Mouse (Mus musculus): ENCODE results near the gene Wdr93. TPM values are rescaled to one million over a fixed set of nuclear protein-coding genes. Genes with fewer than 3 reads are reported as not detected.

Wdr93 gene
- polyA plus RNA-seq, 1 experiment: 0.10 TPM

DNA sequence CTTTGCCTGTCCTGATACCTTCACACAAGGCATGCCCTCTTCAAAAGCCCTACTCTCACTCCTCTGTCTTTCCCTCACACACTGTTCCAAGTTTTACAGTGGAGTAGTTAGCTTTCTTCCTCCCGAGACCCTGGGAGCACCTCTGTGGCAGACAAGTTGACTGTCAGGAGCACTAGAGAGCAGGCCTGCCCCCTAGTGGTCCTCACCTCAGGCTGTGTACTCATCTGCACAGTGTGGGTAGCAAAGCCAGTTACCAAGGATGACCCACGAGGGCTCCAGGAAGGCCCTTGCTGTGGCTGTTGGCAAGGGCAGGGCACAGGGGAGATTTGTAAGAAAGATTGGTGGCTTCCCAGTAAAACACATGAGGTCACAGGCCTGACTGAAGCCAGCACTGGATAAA is 15.9 kb upstream of the Wdr93 start:
- Histone ChIP-seq H3K36me3 (ENCODE audit: control insufficient read depth, insufficient read depth) (no peaks in the 10 kb centered on the region), H3K27me3 (ENCODE audit: control insufficient read depth, insufficient read depth, insufficient read length) (peaks cover 25% of the 10 kb centered on the region), H3ac (ENCODE audit: control insufficient read depth, insufficient read length) (no peak overlapping the region), H3K79me2 (ENCODE audit: control insufficient read depth, insufficient read depth) (no peaks in the 10 kb centered on the region), H3K4me2 (ENCODE audit: low read depth) (no peak overlapping the region), H3K4me3 (no peak overlapping the region)
- TF ChIP-seq MYOG (IDR thresholded peaks at IDR 0.05; ENCODE audit: control insufficient read depth in 1 of 3, insufficient read depth in 1 of 3, insufficient read length in 2 of 3, low read depth in 2 of 3) (no peak), CEBPB (IDR thresholded peaks at IDR 0.05; ENCODE audit: insufficient read depth, poor library complexity, severe bottlenecking) (no peak), USF1 (IDR thresholded peaks at IDR 0.05; ENCODE audit: low read depth) (no peak), TCF12 (IDR thresholded peaks at IDR 0.05; ENCODE audit: insufficient read depth, poor library complexity, severe bottlenecking) (no peak), MAX (IDR thresholded peaks at IDR 0.05; ENCODE audit: low read depth) (no peak), SRF (IDR thresholded peaks at IDR 0.05; ENCODE audit: control insufficient read depth, insufficient read length, low read depth) (no peak), POLR2A (IDR thresholded peaks at IDR 0.05; ENCODE audit: insufficient read length, low read depth) (no peak), REST (IDR thresholded peaks at IDR 0.05; ENCODE audit: insufficient read depth, insufficient read length) (no peak), POLR2AphosphoS2 (IDR thresholded peaks at IDR 0.05; ENCODE audit: insufficient read length, low read depth) (no peak)

DNA sequence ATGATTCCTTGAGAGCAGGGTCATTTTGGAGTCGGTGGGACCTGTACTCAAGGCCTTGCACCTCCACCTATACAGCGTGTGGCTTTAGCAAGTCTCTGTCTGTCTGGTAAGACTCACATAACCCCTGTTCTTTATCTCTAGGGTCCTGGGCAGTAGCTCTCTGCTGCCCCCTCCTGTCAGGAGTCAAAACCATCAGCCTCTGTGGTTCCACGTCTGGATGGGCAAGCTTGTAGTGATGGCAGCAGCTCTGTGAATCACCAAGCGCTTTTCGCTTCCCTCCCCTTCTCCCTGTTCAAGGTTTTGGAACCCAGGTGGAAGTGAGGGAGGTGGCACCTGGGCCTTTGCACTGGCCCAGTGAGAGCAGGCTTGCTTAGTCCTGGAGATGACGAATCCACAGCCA is 14.7 kb upstream of the Wdr93 start:
- H3K36me3 ChIP-seq (ENCODE audit: control insufficient read depth, insufficient read depth): no peaks in the 10 kb centered on the region
- no peak overlapping the region for H3ac ChIP-seq (ENCODE audit: control insufficient read depth, insufficient read length)
- H3K27me3 ChIP-seq (ENCODE audit: control insufficient read depth, insufficient read depth, insufficient read length): peaks cover 14% of the 10 kb centered on the region
- H3K4me2 ChIP-seq (ENCODE audit: low read depth): no peak overlapping the region
- H3K79me2 ChIP-seq (ENCODE audit: control insufficient read depth, insufficient read depth): no peaks in the 10 kb centered on the region
- no peak overlapping the region for H3K4me3 ChIP-seq
- no peak for TF ChIP-seq SRF (IDR thresholded peaks at IDR 0.05; ENCODE audit: control insufficient read depth, insufficient read length, low read depth)
- no peak for TF ChIP-seq TCF12 (IDR thresholded peaks at IDR 0.05; ENCODE audit: insufficient read depth, poor library complexity, severe bottlenecking)
- TF ChIP-seq USF1 (IDR thresholded peaks at IDR 0.05; ENCODE audit: low read depth): no peak
- no peak for TF ChIP-seq TCF3 (IDR thresholded peaks at IDR 0.05; ENCODE audit: insufficient read length, low read depth)
- no peak for TF ChIP-seq MYOG (IDR thresholded peaks at IDR 0.05; ENCODE audit: control insufficient read depth in 1 of 3, insufficient read depth in 1 of 3, insufficient read length in 2 of 3, low read depth in 2 of 3)
- TF ChIP-seq MYOD1 (IDR thresholded peaks at IDR 0.05; ENCODE audit: control insufficient read depth in 1 of 3, insufficient read length in 2 of 3, low read depth in 2 of 3): no peak
- TF ChIP-seq CEBPB (IDR thresholded peaks at IDR 0.05; ENCODE audit: insufficient read depth, poor library complexity, severe bottlenecking): no peak
- no peak for TF ChIP-seq E2F4 (IDR thresholded peaks at IDR 0.05; ENCODE audit: insufficient read depth)

DNA sequence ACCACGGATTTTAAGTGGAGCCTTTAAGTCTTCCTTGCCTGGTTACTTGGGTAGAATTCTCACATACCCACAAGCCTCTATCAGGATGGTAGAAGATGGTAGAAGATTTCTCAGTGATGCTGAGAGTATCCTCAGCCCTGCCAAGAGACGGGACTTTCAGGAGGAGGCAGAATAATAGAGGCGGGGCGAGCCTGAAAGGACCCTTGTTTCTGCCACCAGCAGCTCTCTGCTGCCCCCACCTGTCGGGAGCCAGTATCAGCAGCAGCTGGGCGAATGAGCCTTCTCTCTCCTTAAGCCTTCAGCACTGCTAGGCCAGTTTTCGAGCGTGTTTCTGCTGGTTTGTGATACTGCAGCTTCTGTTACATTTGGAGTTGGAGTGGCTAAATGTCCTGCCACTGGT is 13.8 kb upstream of the Wdr93 start:
- no peaks in the 10 kb centered on the region for H3K36me3 ChIP-seq (ENCODE audit: control insufficient read depth, insufficient read depth)
- H3K27me3 ChIP-seq (ENCODE audit: control insufficient read depth, insufficient read depth, insufficient read length): peaks cover 12% of the 10 kb centered on the region
- no peak overlapping the region for H3ac ChIP-seq (ENCODE audit: control insufficient read depth, insufficient read length)
- no peaks in the 10 kb centered on the region for H3K79me2 ChIP-seq (ENCODE audit: control insufficient read depth, insufficient read depth)
- TF ChIP-seq TCF3 (IDR thresholded peaks at IDR 0.05; ENCODE audit: insufficient read length, low read depth): no peak
- peak in 1 of 3 experiments; percentile 15 for TF ChIP-seq MYOD1 (IDR thresholded peaks at IDR 0.05; ENCODE audit: control insufficient read depth in 1 of 3, insufficient read length in 2 of 3, low read depth in 2 of 3)
- no peak for TF ChIP-seq POLR2AphosphoS2 (IDR thresholded peaks at IDR 0.05; ENCODE audit: insufficient read length, low read depth)
- TF ChIP-seq MAX (IDR thresholded peaks at IDR 0.05; ENCODE audit: low read depth): no peak
- TF ChIP-seq REST (IDR thresholded peaks at IDR 0.05; ENCODE audit: insufficient read depth, insufficient read length): no peak
- no peak for TF ChIP-seq CEBPB (IDR thresholded peaks at IDR 0.05; ENCODE audit: insufficient read depth, poor library complexity, severe bottlenecking)
- TF ChIP-seq E2F4 (IDR thresholded peaks at IDR 0.05; ENCODE audit: insufficient read depth): no peak
- TF ChIP-seq SRF (IDR thresholded peaks at IDR 0.05; ENCODE audit: control insufficient read depth, insufficient read length, low read depth): no peak
- TF ChIP-seq TCF12 (IDR thresholded peaks at IDR 0.05; ENCODE audit: insufficient read depth, poor library complexity, severe bottlenecking): no peak
- TF ChIP-seq USF1 (IDR thresholded peaks at IDR 0.05; ENCODE audit: low read depth): no peak
- TF ChIP-seq POLR2A (IDR thresholded peaks at IDR 0.05; ENCODE audit: insufficient read length, low read depth): no peak
- peak in 1 of 3 experiments; percentile 24 for TF ChIP-seq MYOG (IDR thresholded peaks at IDR 0.05; ENCODE audit: control insufficient read depth in 1 of 3, insufficient read depth in 1 of 3, insufficient read length in 2 of 3, low read depth in 2 of 3)
- no peak overlapping the region for H3K4me3 ChIP-seq
- peak overlapping the region; percentile 24 for H3K4me2 ChIP-seq (ENCODE audit: low read depth)

DNA sequence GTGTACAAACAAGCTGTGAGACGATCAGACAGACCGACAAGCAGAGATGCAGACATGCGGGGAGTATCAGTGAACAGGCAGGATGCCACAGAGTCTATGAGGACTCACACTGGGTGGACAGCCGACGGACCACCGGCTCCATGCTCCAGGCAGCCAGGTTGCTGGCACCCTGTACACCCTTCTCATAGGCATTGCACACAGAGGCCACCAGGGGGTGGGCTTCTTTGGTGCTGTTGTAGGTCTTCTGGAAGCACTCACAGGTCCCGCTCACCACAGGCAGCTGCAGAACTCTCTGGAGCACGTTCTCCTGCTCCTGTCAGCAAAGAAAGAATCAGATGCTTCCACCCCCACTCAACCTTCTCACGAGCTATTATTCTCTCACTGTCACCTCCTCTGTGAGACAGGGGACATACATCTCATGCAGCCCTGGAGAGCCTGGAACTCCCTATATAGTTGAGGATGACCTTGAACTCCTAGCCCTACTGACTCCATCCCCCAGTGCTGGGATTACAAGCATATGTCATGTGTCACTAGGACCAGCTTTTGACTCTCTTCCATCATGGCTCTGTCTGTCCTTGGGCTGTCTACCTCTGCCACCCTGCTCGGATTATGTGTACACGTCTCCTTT is 13.1 kb upstream of the Wdr93 start:
- peak overlapping the region; percentile 24 for H3K4me2 ChIP-seq (ENCODE audit: low read depth)
- TF ChIP-seq USF1 (IDR thresholded peaks at IDR 0.05; ENCODE audit: low read depth): no peak
- TF ChIP-seq E2F4 (IDR thresholded peaks at IDR 0.05; ENCODE audit: insufficient read depth): no peak
- TF ChIP-seq POLR2A (IDR thresholded peaks at IDR 0.05; ENCODE audit: insufficient read length, low read depth): no peak
- no peak for TF ChIP-seq TCF3 (IDR thresholded peaks at IDR 0.05; ENCODE audit: insufficient read length, low read depth)
- TF ChIP-seq MAX (IDR thresholded peaks at IDR 0.05; ENCODE audit: low read depth): no peak
- TF ChIP-seq POLR2AphosphoS2 (IDR thresholded peaks at IDR 0.05; ENCODE audit: insufficient read length, low read depth): no peak
- TF ChIP-seq MYOD1 (IDR thresholded peaks at IDR 0.05; ENCODE audit: control insufficient read depth in 1 of 3, insufficient read length in 2 of 3, low read depth in 2 of 3): no peak
- no peak for TF ChIP-seq MYOG (IDR thresholded peaks at IDR 0.05; ENCODE audit: control insufficient read depth in 1 of 3, insufficient read depth in 1 of 3, insufficient read length in 2 of 3, low read depth in 2 of 3)
- no peak for TF ChIP-seq REST (IDR thresholded peaks at IDR 0.05; ENCODE audit: insufficient read depth, insufficient read length)
- no peak for TF ChIP-seq CEBPB (IDR thresholded peaks at IDR 0.05; ENCODE audit: insufficient read depth, poor library complexity, severe bottlenecking)
- no peak for TF ChIP-seq SRF (IDR thresholded peaks at IDR 0.05; ENCODE audit: control insufficient read depth, insufficient read length, low read depth)
- no peak for TF ChIP-seq TCF12 (IDR thresholded peaks at IDR 0.05; ENCODE audit: insufficient read depth, poor library complexity, severe bottlenecking)
- no peaks in the 10 kb centered on the region for H3K36me3 ChIP-seq (ENCODE audit: control insufficient read depth, insufficient read depth)
- no peak overlapping the region for H3ac ChIP-seq (ENCODE audit: control insufficient read depth, insufficient read length)
- H3K27me3 ChIP-seq (ENCODE audit: control insufficient read depth, insufficient read depth, insufficient read length): peaks cover 12% of the 10 kb centered on the region
- H3K79me2 ChIP-seq (ENCODE audit: control insufficient read depth, insufficient read depth): no peaks in the 10 kb centered on the region
- no peak overlapping the region for H3K4me3 ChIP-seq

Measured in myocyte (in vitro differentiated cells).